Mouse (Mus musculus) limb, embryonic 14.5 days (tissue): ENCODE measurements around the gene Pfkfb4. TPM values are rescaled to one million over a fixed set of nuclear protein-coding genes. Genes with fewer than 3 reads are reported as not detected.

Experiments used
- ATAC-seq: fragments of 200-750 bp; cut with Nextera tagmentation; 2 replicates; pipeline ENCODE4 v1.8.0; 2017; ENCODE audit warnings: low read depth, moderate number of reproducible peaks, moderate TSS enrichment; ENCODE audit not compliant: low FRiP score
- DNase-seq: peaks from one replicate; pipeline ENCODE4 v3.0.0-alpha.2; 2015; ENCODE audit warnings: low spot score
- H3K27ac ChIP-seq: fragments of 300-500 bp; sonication (generic); replicated peaks from 2 replicates; pipeline ENCODE4 v1.5.1; 2014; ENCODE audit warnings: low read depth, mild to moderate bottlenecking, low read length, moderate library complexity, mixed read lengths
- H3K27me3 ChIP-seq: fragments of 300-500 bp; sonication (generic); 2 replicates; pipeline ENCODE4 v1.6.1; 2014; ENCODE audit warnings: low read length, mixed read lengths; ENCODE audit not compliant: control insufficient read depth, insufficient read depth
- H3K36me3 ChIP-seq: fragments of 300-500 bp; sonication (generic); 2 replicates; pipeline ENCODE4 v1.6.1; 2014; ENCODE audit warnings: mild to moderate bottlenecking, low read length, moderate library complexity, mixed read lengths; ENCODE audit not compliant: control insufficient read depth, insufficient read depth
- H3K4me1 ChIP-seq: fragments of 300-500 bp; sonication (generic); 2 replicates; pipeline ENCODE4 v1.6.1; 2014; ENCODE audit warnings: antibody characterized with exemption, low read length, mixed read lengths; ENCODE audit not compliant: control insufficient read depth, insufficient read depth
- H3K4me2 ChIP-seq: fragments of 300-500 bp; sonication (generic); replicated peaks from 2 replicates; pipeline ENCODE4 v1.6.1; 2014; ENCODE audit warnings: low read depth, mild to moderate bottlenecking, low read length, moderate library complexity; ENCODE audit not compliant: severe bottlenecking
- H3K4me3 ChIP-seq: fragments of 300-500 bp; sonication (generic); replicated peaks from 2 replicates; pipeline ENCODE4 v1.5.1; 2014; ENCODE audit warnings: low read length
- H3K9ac ChIP-seq: fragments of 300-500 bp; sonication (generic); 2 replicates; pipeline ENCODE4 v1.6.1; 2014; ENCODE audit warnings: mild to moderate bottlenecking, low read depth, low read length, moderate library complexity; ENCODE audit not compliant: severe bottlenecking
- H3K9me3 ChIP-seq: fragments of 300-500 bp; sonication (generic); 2 replicates; pipeline ENCODE4 v1.6.1; 2016; ENCODE audit warnings: low read length; ENCODE audit not compliant: control insufficient read depth
- POLR2A ChIP-seq: fragments of 200-500 bp; IDR thresholded peaks from 2 replicates; pipeline ENCODE4 v1.8.0; 2012; ENCODE audit warnings: inconsistent platforms, mild to moderate bottlenecking, moderate library complexity, borderline replicate concordance; ENCODE audit not compliant: insufficient read depth, insufficient read length; ENCODE audit errors: extremely low read depth
- WGBS: fragments of 180-500 bp; shearing (Covaris S2); extraction: QIAGEN DNeasy Blood & Tissue Kit; methylation state at CpG from one replicate; pipeline ENCODE4 v1.1.7; 2014; 5-methylcytosine and 5-hydroxymethylcytosine counted together
- polyA plus RNA-seq, 2 experiments: library from polyadenylated mRNA; depleted of rRNA in 1 of 2; stranded (reverse) in 1 of 2; unstranded in 1 of 2; fragments of >200 nt; fragmentation: Nextera tagmentation in 1 of 2; extraction: Ambion mirVana in 1 of 2; gene quantifications; 2 replicates each; pipeline versions ENCODE4 v1.2.1 to v1.2.3; 2012 to 2014

Pfkfb4 gene
- polyA plus RNA-seq, 2 experiments = 9.1 to 14.5 TPM

- WGBS = 91% methylated on average over 13 of the region's 13 CpGs
- Histone ChIP-seq H3K36me3 (peaks cover 28% of the 10 kb centered on the region), H3K4me1 (0 out of 2 replicates have a peak, but pooled peaks cover 3% of the 10 kb centered on the region), H3K9me3 (no peaks in the 10 kb centered on the region), H3K9ac (no peak overlapping the region), H3K4me3 (no peak overlapping the region), H3K27me3 (no peaks in the 10 kb centered on the region), H3K4me2 (no peak overlapping the region), H3K27ac (no peak overlapping the region)
- no peak for TF ChIP-seq POLR2A
- DNase-seq = no peak
- ATAC-seq = no peak
Observed at GRCm38 (mm10) chr9:109051011-109051501, 59.5 kb downstream of the Pfkfb4 start.

GRCm38 (mm10) chr9:109051651-109052489 is 60.3 kb downstream of the Pfkfb4 start:
- DNase-seq (no peak), ATAC-seq (no peak)
- Histone ChIP-seq H3K27me3 (no peaks in the 10 kb centered on the region), H3K36me3 (peaks cover 36% of the 10 kb centered on the region), H3K4me3 (no peak overlapping the region), H3K4me2 (no peak overlapping the region), H3K27ac (no peak overlapping the region), H3K4me1 (0 out of 2 replicates have a peak, but pooled peaks cover 3% of the 10 kb centered on the region), H3K9me3 (no peaks in the 10 kb centered on the region), H3K9ac (no peak overlapping the region)
- TF ChIP-seq POLR2A = no peak
- 88% methylated on average over 10 of the region's 10 CpGs for WGBS

DNA sequence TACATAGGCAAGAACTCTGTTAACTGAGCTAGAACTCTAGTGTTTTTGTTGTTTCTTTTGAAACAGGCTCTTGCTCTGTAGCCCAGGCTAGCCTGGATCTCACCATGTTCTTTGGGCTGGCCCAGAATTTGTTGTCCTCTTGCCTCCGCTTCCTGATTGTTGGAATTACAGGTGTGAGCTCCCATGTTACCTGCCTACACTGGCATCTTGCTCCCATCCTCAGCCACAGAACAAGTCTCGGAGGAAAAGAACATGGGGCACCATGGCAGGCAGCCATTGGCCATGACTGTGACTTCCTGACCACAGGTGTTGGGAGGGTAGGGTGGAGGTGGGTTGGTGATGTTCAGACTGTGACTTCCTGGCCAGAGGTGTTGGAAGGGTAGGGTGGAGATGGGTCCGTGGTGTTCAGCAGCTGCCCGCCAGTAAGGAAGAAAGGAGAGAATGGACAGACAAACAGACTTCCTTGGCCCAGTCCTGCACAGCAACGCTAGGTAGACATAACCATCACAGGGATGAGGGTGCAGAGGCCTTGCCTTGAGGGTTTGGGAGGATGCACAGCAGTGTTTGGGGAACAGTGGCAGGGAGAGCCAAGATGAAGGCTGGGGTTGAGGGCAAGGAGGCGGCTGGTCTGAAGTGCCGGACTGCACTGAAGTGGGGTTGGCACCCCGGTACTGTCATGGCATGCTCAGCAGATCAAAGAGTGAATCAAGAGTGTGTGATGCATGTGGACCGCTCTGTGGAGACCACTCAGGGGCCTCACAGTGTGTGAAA is 61.1 kb downstream of the Pfkfb4 start:
- TF ChIP-seq POLR2A = no peak
- peaks cover 44% of the 10 kb centered on the region for H3K36me3 ChIP-seq
- no peak overlapping the region for H3K4me3 ChIP-seq
- 87% methylated on average over 9 of the region's 9 CpGs for WGBS
- no peaks in the 10 kb centered on the region for H3K27me3 ChIP-seq
- no peak overlapping the region for H3K4me2 ChIP-seq
- H3K9ac ChIP-seq = no peak overlapping the region
- 0 out of 2 replicates have a peak, but pooled peaks cover 3% of the 10 kb centered on the region for H3K4me1 ChIP-seq
- no peaks in the 10 kb centered on the region for H3K9me3 ChIP-seq
- DNase-seq (no peak), ATAC-seq (0 out of 2 replicates have a peak, but pooled peaks have one; percentile 10)
- H3K27ac ChIP-seq = no peak overlapping the region

- no peak overlapping the region for H3K27ac ChIP-seq
- H3K4me3 ChIP-seq = no peak overlapping the region
- ATAC-seq = 0 out of 2 replicates have a peak, but pooled peaks have one; percentile 1
- 78% methylated on average over 3 of the region's 3 CpGs for WGBS
- H3K9me3 ChIP-seq = no peaks in the 10 kb centered on the region
- 0 out of 2 replicates have a peak, but pooled peaks cover 3% of the 10 kb centered on the region for H3K4me1 ChIP-seq
- H3K27me3 ChIP-seq = no peaks in the 10 kb centered on the region
- no peak for DNase-seq
- H3K4me2 ChIP-seq = no peak overlapping the region
- TF ChIP-seq POLR2A = no peak
- H3K36me3 ChIP-seq = peaks cover 51% of the 10 kb centered on the region
- H3K9ac ChIP-seq = no peak overlapping the region
Observed at GRCm38 (mm10) chr9:109053366-109053765, 61.8 kb downstream of the Pfkfb4 start.

DNA sequence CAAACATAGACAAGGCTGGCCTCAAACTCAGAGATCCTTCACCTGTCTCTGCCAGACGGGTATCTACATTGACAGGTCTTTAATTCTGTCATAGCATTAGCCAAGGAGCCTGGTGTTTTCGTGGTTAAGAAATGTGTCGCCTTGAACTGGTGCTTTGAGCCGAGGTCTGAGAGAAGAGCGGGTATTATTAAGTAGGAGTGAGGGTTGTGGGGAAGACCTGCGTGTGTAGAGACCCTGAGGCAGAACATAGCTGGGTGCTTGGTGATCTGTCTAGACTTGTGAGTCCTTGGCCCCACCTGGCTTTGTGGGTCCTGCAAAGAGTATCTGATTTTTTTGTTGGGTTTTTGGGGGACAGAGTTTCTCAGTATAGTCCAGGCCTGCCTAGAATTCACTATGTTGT is 62.3 kb downstream of the Pfkfb4 start:
- H3K4me3 ChIP-seq = no peak overlapping the region
- DNase-seq = no peak
- TF ChIP-seq POLR2A = no peak
- no peak overlapping the region for H3K27ac ChIP-seq
- WGBS = 68% methylated on average over 6 of the region's 6 CpGs
- no peaks in the 10 kb centered on the region for H3K27me3 ChIP-seq
- H3K36me3 ChIP-seq = peaks cover 55% of the 10 kb centered on the region
- H3K4me2 ChIP-seq = no peak overlapping the region
- H3K4me1 ChIP-seq = peaks cover 6% of the 10 kb centered on the region; the same call in 1 of the 2 replicates
- no peak for ATAC-seq
- no peaks in the 10 kb centered on the region for H3K9me3 ChIP-seq
- H3K9ac ChIP-seq = no peak overlapping the region
